Mouse (Mus musculus) CD4-positive, CD25-positive, alpha-beta regulatory T cell, adult 2 months (primary cell): ENCODE results near the gene Supt7l.

Experiments
- DNase-seq: peaks from one replicate; pipeline ENCODE4 v3.0.0-alpha.2; 2012; ENCODE audit warnings: low read depth, low spot score

Gene Supt7l

DNA sequence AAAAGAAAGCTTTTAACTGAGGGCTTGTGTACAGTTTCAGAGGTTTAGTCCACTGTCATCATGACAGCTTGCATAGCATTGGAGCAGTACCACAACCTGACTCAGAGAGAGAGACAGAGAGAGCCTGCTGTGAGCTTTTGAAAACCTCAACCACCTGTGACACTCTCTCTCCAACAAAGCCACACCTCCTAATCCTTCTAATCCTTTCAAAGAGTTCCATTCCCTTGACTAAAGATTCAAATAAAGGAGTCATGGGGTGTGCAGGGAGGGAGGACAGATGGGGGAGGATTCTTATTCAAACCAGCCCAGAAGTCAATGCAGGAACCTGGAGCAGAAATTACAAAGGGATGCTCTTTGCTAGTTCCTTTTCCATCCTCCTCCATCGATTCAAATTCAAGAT is 35.6 kb downstream of the Supt7l start:
- no peak for DNase-seq

DNA sequence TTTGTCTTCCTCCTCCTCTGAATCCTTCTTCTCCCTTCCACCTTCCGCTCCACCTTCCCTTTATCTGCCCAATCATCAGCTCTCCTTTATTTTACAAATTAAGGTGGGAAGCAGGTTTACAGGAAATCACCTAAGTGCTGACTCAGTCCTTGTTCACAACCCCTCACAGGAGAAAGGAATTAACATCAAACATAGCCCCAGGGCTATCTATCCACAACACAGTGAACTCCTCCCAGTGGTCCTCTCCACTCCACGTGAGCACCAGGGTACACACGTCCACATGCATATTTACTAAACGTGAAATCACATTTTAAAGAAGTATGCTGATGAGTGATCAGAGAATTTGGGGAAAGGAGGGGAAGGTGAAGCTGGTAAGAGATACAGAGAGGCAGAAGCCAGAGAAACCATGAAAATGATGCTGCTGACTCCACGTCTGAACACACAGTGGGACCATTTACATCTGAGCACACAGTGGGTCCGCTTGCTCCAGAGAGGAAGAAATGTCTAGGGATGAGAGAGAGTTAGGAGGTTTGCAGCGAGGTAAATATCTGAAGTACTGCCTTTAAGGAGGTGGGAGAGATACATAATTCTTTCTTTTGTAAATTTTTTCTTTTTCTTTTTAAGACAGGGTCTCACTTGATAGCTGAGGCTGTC is 38.4 kb downstream of the Supt7l start:
- no peak for DNase-seq

- no peak for DNase-seq
Observed at GRCm38 (mm10) chr5:31487889-31488288, 39.7 kb downstream of the Supt7l start.

- DNase-seq, result no peak
Observed at GRCm38 (mm10) chr5:31485440-31485839, 42.2 kb downstream of the Supt7l start, which contains the start of gene 4930548H24Rik. Gene 4930548H24Rik, plus strand, starts transcription at chr5:31485740.

DNA sequence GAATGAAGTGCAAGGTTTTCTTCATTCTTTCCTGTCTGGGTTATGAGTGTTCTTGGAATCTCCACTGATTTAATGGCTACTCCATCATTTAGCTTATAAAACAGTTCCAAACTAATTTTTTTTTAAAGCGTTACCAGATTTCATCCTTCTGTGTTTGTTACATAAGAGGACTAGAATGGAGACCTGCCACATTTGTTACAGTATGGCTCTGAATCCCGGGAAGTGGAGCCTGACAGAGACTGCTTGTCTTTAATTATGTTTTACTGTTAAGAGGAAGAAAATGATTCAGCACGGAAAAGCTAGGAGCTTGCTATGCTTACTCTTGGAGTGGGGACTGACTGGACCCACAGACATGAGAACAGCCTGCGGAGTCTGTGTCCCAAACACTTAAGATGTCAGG is 47.1 kb downstream of the Supt7l start:
- no peak for DNase-seq

- peak; percentile 67 for DNase-seq
Observed at GRCm38 (mm10) chr5:31470334-31470733, 57.3 kb downstream of the Supt7l start.

DNA sequence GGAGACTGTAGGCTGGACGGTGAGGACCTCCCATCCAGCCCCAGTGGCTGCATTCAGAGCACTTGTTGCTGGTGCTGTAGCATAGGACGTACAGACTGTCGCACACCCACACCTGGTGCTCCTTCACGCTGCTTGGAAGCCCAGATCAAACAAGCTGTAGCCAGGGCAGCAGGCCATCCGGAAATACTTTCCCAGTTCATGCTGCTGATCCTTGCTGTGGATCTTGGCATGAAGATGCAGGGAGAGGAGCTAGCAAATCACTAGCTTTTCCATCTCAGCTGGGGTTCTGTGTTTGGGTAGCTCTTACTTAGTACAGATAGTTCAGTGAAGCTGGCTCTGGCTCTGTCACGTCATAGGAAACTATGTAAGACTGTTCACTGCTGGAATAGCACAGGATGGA is 57.9 kb downstream of the Supt7l start:
- DNase-seq, result no peak

- DNase-seq, result no peak
Observed at GRCm38 (mm10) chr5:31467798-31468197, 59.8 kb downstream of the Supt7l start.
